Mouse (Mus musculus): ENCODE results near the gene Fadd.

GRCm38 (mm10) chr7:144531585-144532378 lies 50.5 kb downstream of the Fadd start:
- TF ChIP-seq CTCF (conservative IDR thresholded peaks at IDR 0.05; ENCODE audit: low read length), result no peak
- no peak for TF ChIP-seq NANOG (IDR thresholded peaks at IDR 0.05; ENCODE audit: borderline replicate concordance, low read length)
- no peak for TF ChIP-seq POU5F1 (IDR thresholded peaks at IDR 0.05; ENCODE audit: borderline replicate concordance, low read length)

All from E14TG2a.4 (cell line).